Mouse (Mus musculus) left cerebral cortex, postnatal 25 days (tissue): ENCODE measurements around the gene Rbm8a2. TPM values are rescaled to one million over a fixed set of nuclear protein-coding genes. Genes with fewer than 3 reads are reported as not detected.
"Not testable (repeated sequence)": the region's sequence is repeated elsewhere in the genome, so short reads cannot be mapped to it uniquely, and the experiment has no call there.

ENCODE experiments used
- DNase-seq, 2 experiments: peaks; one replicate each; pipeline ENCODE4 v3.0.0; 2022; ENCODE audit warnings: low spot score in 2 of 2, mixed read lengths in 1 of 2
- intact Hi-C: fragments of 180-260 bp; cut with DNase I; formaldehyde crosslinking; loops from one replicate; pipeline ENCODE4 v1.15.1; 2025
- total RNA-seq, 2 experiments: library from RNA; stranded (reverse); gene quantifications; 2 replicates each; pipeline ENCODE4 v1.2.3; 2021

Gene Rbm8a2
- total RNA-seq: under 1 TPM in 1 of 2 experiments, not detected in 1; 0.27 TPM

GRCm38 (mm10) chr1:175979014-175979413 lies at the start of gene Rbm8a2:
Gene Rbm8a2 (minus strand): TSS chr1:175979114.
- intact Hi-C loops, DNase-seq: not testable (repeated sequence)

GRCm38 (mm10) chr1:176028397-176028796 lies 49.5 kb upstream of the Rbm8a2 start:
- DNase-seq: no peak
- intact Hi-C loops: no loop called here

- intact Hi-C loops: no loop called here
- DNase-seq: no peak
Measured at GRCm38 (mm10) chr1:176024501-176024900, 45.6 kb upstream of the Rbm8a2 start.

- intact Hi-C loops: no loop called here
- DNase-seq: no peak
Measured at GRCm38 (mm10) chr1:176018523-176018922, 39.6 kb upstream of the Rbm8a2 start.

GRCm38 (mm10) chr1:176016076-176016475 lies 37.2 kb upstream of the Rbm8a2 start:
- intact Hi-C loops: no loop called here
- DNase-seq: no peak

GRCm38 (mm10) chr1:176013497-176014268 lies 34.8 kb upstream of the Rbm8a2 start:
- intact Hi-C loops: no loop called here
- DNase-seq: no peak

GRCm38 (mm10) chr1:176011535-176011934 lies 32.6 kb upstream of the Rbm8a2 start:
- intact Hi-C loops: no loop called here
- DNase-seq: no peak

- intact Hi-C loops: no loop called here
- no peak for DNase-seq
Measured at GRCm38 (mm10) chr1:176011072-176011471, 32.2 kb upstream of the Rbm8a2 start.

GRCm38 (mm10) chr1:176008411-176008810 lies 29.5 kb upstream of the Rbm8a2 start:
- no peak for DNase-seq
- intact Hi-C loops: no loop called here

GRCm38 (mm10) chr1:176000599-176000998 lies 21.7 kb upstream of the Rbm8a2 start:
- no peak for DNase-seq
- intact Hi-C loops: no loop called here

- intact Hi-C loops: no loop called here
- DNase-seq: no peak
Measured at GRCm38 (mm10) chr1:175997076-175997651, 18.2 kb upstream of the Rbm8a2 start.

GRCm38 (mm10) chr1:175988912-175989311 lies 10.0 kb upstream of the Rbm8a2 start:
- intact Hi-C loops: no loop called here
- DNase-seq: peak in 1 of 2 experiments; percentile 33

- intact Hi-C loops: no loop called here
- no peak for DNase-seq
Measured at GRCm38 (mm10) chr1:175988448-175988847, 9.5 kb upstream of the Rbm8a2 start.

GRCm38 (mm10) chr1:175970710-175971109 lies 8.2 kb downstream of the Rbm8a2 start:
- intact Hi-C loops: no loop called here
- DNase-seq: peak in 1 of 2 experiments; percentile 39

GRCm38 (mm10) chr1:175967004-175967745 lies 11.7 kb downstream of the Rbm8a2 start:
- no peak for DNase-seq
- intact Hi-C loops: no loop called here

- intact Hi-C loops: no loop called here
- DNase-seq: no peak
Measured at GRCm38 (mm10) chr1:175961786-175962185, 17.1 kb downstream of the Rbm8a2 start.

- DNase-seq: no peak
- intact Hi-C loops: no loop called here
Measured at GRCm38 (mm10) chr1:175950851-175951250, 28.1 kb downstream of the Rbm8a2 start.

GRCm38 (mm10) chr1:175950421-175950820 lies 28.5 kb downstream of the Rbm8a2 start:
- intact Hi-C loops: no loop called here

GRCm38 (mm10) chr1:175946718-175947315 lies 32.1 kb downstream of the Rbm8a2 start:
- DNase-seq: no peak
- intact Hi-C loops: no loop called here

More at GRCm38 (mm10) chr1:175950421-175950820, 28.5 kb downstream of the Rbm8a2 start:
- DNase-seq: no peak

GRCm38 (mm10) chr1:175943168-175943567 lies 35.7 kb downstream of the Rbm8a2 start:
- intact Hi-C loops: no loop called here
- DNase-seq: no peak
